Mouse (Mus musculus): ENCODE measurements around the gene Slc15a4.

DNA sequence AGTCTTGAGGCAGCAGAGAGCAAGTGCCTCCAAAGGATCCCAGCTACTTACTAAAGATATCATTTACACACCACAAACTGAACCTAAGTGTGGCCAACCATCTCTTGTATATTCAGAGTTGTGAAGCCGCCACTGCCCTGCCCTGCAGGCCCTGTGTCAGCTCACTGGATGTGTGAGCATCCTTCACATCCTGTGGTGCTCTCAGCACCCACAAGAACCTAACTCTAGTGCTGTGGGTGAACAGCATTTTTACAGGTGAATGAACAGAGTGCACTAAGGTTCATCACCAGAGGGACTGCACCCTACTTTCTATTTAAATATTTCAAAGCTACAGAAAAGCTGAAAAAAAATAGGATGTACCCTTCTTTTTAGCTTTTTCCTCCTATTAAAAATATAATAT, 20.8 kb downstream of the Slc15a4 start:
- TF ChIP-seq CTCF (IDR thresholded peaks at IDR 0.05 in 2 of 3, conservative IDR thresholded peaks at IDR 0.05 in 1 of 3; ENCODE audit: control insufficient read depth in 1 of 3, insufficient read depth in 1 of 3, low read depth in 2 of 3, low read length in 3 of 3, poor library complexity in 1 of 3, severe bottlenecking in 1 of 3) (no peak), POLR2A (IDR thresholded peaks at IDR 0.05; ENCODE audit: control insufficient read depth in 1 of 2, insufficient read depth in 1 of 2, low read depth in 1 of 2, low read length in 2 of 2, poor library complexity in 1 of 2) (no peak), EP300 (IDR thresholded peaks at IDR 0.05; ENCODE audit: low read depth in 1 of 2, low read length in 2 of 2) (no peak), ZNF384 (IDR thresholded peaks at IDR 0.05; ENCODE audit: low read depth, low read length) (no peak), NRF1 (IDR thresholded peaks at IDR 0.05; ENCODE audit: insufficient read depth, low read depth, low read length, poor library complexity, severe bottlenecking) (no peak), CHD2 (IDR thresholded peaks at IDR 0.05; ENCODE audit: low read length) (no peak), SMC3 (IDR thresholded peaks at IDR 0.05; ENCODE audit: low read depth, low read length) (no peak), USF2 (IDR thresholded peaks at IDR 0.05; ENCODE audit: borderline replicate concordance in 1 of 2, insufficient read depth in 1 of 2, low read depth in 1 of 2, low read length in 2 of 2) (no peak), HCFC1 (IDR thresholded peaks at IDR 0.05; ENCODE audit: low read depth, low read length) (no peak)

Data from MEL (cell line).